Mouse (Mus musculus): ENCODE measurements around the gene Ascl4. TPM values are rescaled to one million over a fixed set of nuclear protein-coding genes. Genes with fewer than 3 reads are reported as not detected.

Ascl4 gene
- polyA plus RNA-seq (2021) = 0.24 TPM

GRCm38 (mm10) chr10:85927676-85928445 is at the start of gene Ascl4:
TSS of gene Ascl4 (plus strand) at chr10:85927681.
- peak; percentile 31 for DNase-seq (ENCODE audit: low read depth, low spot score)
- peaks cover 15% of the 10 kb centered on the region for H3K27me3 ChIP-seq
- POLR2A ChIA-PET = no interaction called here
- CTCF ChIA-PET = interaction anchor here (1.0 to 2.4 kb wide), 7 partner anchors 9 to 246 kb away, joined by 3 to 13 read pairs (median 3); partner anchors contain the start of genes Bpifc, Prdm4 and Rtcb
- peak; percentile 22 for TF ChIP-seq CTCF (IDR thresholded peaks at IDR 0.05)
- ATAC-seq = peak; percentile 65
- in situ Hi-C loops (cut with MboI; ENCODE audit: low pct_unique_long_range_greater_than_20kb) = no loop called here

- H3K27me3 ChIP-seq = no peaks in the 10 kb centered on the region
- DNase-seq (ENCODE audit: low read depth, low spot score) = no peak
- in situ Hi-C loops (cut with MboI; ENCODE audit: low pct_unique_long_range_greater_than_20kb) = no loop called here
- no peak for TF ChIP-seq CTCF (IDR thresholded peaks at IDR 0.05)
- ChIA-PET POLR2A (no interaction called here), CTCF (no interaction called here)
- no peak for ATAC-seq
Observed at GRCm38 (mm10) chr10:85879886-85880486, 47.5 kb upstream of the Ascl4 start.

GRCm38 (mm10) chr10:85916498-85917309 is 10.8 kb upstream of the Ascl4 start, which contains the start of gene Prdm4:
TSS of gene Prdm4 (minus strand) at chr10:85917142.
- in situ Hi-C loops (cut with MboI; ENCODE audit: low pct_unique_long_range_greater_than_20kb) = no loop called here
- H3K27me3 ChIP-seq = peaks cover 3% of the 10 kb centered on the region
- POLR2A ChIA-PET = interaction anchor here (1.2 kb wide), 1 partner anchor 36 kb away, joined by 3 read pairs; no protein-coding TSS in a partner anchor
- CTCF ChIA-PET = interaction anchor here (1.1 to 3.8 kb wide), 2 partner anchors 12 to 105 kb away, joined by 3 to 13 read pairs; partner anchors contain the start of genes Ascl4 and Fbxo7
- TF ChIP-seq CTCF (IDR thresholded peaks at IDR 0.05) = no peak
- DNase-seq (ENCODE audit: low read depth, low spot score) = peak; percentile 92
- ATAC-seq = peak; percentile 99

- peak; percentile 82 for ATAC-seq
- H3K27me3 ChIP-seq = peaks cover 11% of the 10 kb centered on the region
- in situ Hi-C loops (cut with MboI; ENCODE audit: low pct_unique_long_range_greater_than_20kb) = no loop called here
- TF ChIP-seq CTCF (IDR thresholded peaks at IDR 0.05) = peak; percentile 100
- ChIA-PET POLR2A (interaction anchor here (0.6 kb wide), 1 partner anchor 21 kb away, joined by 3 read pairs; no protein-coding TSS in a partner anchor), CTCF (interaction anchor here (1.1 to 2.4 kb wide), 9 partner anchors 10 to 570 kb away, joined by 3 to 13 read pairs (median 4); partner anchors contain the start of genes Bpifc, Prdm4, Rtcb and Syn3)
- DNase-seq (ENCODE audit: low read depth, low spot score) = no peak
Observed at GRCm38 (mm10) chr10:85928499-85929207, 1.2 kb downstream of the Ascl4 start.

GRCm38 (mm10) chr10:85929208-85929591 is 1.7 kb downstream of the Ascl4 start:
- POLR2A ChIA-PET = interaction anchor here (0.6 to 0.7 kb wide), 2 partner anchors 21 to 137 kb away, joined by 3 to 6 read pairs; no protein-coding TSS in a partner anchor
- no peak for ATAC-seq
- in situ Hi-C loops (cut with MboI; ENCODE audit: low pct_unique_long_range_greater_than_20kb) = no loop called here
- TF ChIP-seq CTCF (IDR thresholded peaks at IDR 0.05) = no peak
- peaks cover 7% of the 10 kb centered on the region for H3K27me3 ChIP-seq
- CTCF ChIA-PET = interaction anchor here (1.1 to 2.4 kb wide), 8 partner anchors 11 to 569 kb away, joined by 3 to 13 read pairs (median 4); partner anchors contain the start of genes Prdm4, Rtcb and Syn3
- no peak for DNase-seq (ENCODE audit: low read depth, low spot score)

GRCm38 (mm10) chr10:85929962-85930361 is 2.5 kb downstream of the Ascl4 start:
- ChIA-PET POLR2A (interaction anchor here (0.7 kb wide), 1 partner anchor 136 kb away, joined by 6 read pairs; no protein-coding TSS in a partner anchor), CTCF (interaction anchor here (1.1 to 1.4 kb wide), 3 partner anchors 22 to 568 kb away, joined by 3 to 4 read pairs (median 4); partner anchors contain the start of gene Syn3)
- in situ Hi-C loops (cut with MboI; ENCODE audit: low pct_unique_long_range_greater_than_20kb) = no loop called here
- TF ChIP-seq CTCF (IDR thresholded peaks at IDR 0.05) = no peak
- no peak for ATAC-seq
- no peaks in the 10 kb centered on the region for H3K27me3 ChIP-seq
- DNase-seq (ENCODE audit: low read depth, low spot score) = no peak

GRCm38 (mm10) chr10:85936280-85936965 is 8.9 kb downstream of the Ascl4 start:
- in situ Hi-C loops (cut with MboI; ENCODE audit: low pct_unique_long_range_greater_than_20kb) = no loop called here
- TF ChIP-seq CTCF (IDR thresholded peaks at IDR 0.05) = no peak
- H3K27me3 ChIP-seq = no peaks in the 10 kb centered on the region
- no peak for DNase-seq (ENCODE audit: low read depth, low spot score)
- no peak for ATAC-seq
- ChIA-PET POLR2A (interaction anchor here (0.5 kb wide), 1 partner anchor 835 kb away, joined by 3 read pairs; no protein-coding TSS in a partner anchor), CTCF (interaction anchor here (1.2 kb wide), 1 partner anchor 9 kb away, joined by 3 read pairs; no protein-coding TSS in a partner anchor)

GRCm38 (mm10) chr10:85948483-85949196 is 21.2 kb downstream of the Ascl4 start:
- CTCF ChIA-PET = no interaction called here
- TF ChIP-seq CTCF (IDR thresholded peaks at IDR 0.05) = no peak

More at GRCm38 (mm10) chr10:85948483-85949196, 21.2 kb downstream of the Ascl4 start:
- H3K27me3 ChIP-seq = no peaks in the 10 kb centered on the region
- in situ Hi-C loops (cut with MboI; ENCODE audit: low pct_unique_long_range_greater_than_20kb) = no loop called here
- POLR2A ChIA-PET = no interaction called here
- DNase-seq (ENCODE audit: low read depth, low spot score) (no peak), ATAC-seq (no peak)
